Mouse (Mus musculus): ENCODE measurements around the gene Spns2. TPM values are rescaled to one million over a fixed set of nuclear protein-coding genes. Genes with fewer than 3 reads are reported as not detected.
"Not testable (repeated sequence)": the region's sequence is repeated elsewhere in the genome, so short reads cannot be mapped to it uniquely, and the experiment has no call there.

Spns2 gene
- total RNA-seq, 2 experiments from 2014 or later = 18.0 to 19.5 TPM

DNA sequence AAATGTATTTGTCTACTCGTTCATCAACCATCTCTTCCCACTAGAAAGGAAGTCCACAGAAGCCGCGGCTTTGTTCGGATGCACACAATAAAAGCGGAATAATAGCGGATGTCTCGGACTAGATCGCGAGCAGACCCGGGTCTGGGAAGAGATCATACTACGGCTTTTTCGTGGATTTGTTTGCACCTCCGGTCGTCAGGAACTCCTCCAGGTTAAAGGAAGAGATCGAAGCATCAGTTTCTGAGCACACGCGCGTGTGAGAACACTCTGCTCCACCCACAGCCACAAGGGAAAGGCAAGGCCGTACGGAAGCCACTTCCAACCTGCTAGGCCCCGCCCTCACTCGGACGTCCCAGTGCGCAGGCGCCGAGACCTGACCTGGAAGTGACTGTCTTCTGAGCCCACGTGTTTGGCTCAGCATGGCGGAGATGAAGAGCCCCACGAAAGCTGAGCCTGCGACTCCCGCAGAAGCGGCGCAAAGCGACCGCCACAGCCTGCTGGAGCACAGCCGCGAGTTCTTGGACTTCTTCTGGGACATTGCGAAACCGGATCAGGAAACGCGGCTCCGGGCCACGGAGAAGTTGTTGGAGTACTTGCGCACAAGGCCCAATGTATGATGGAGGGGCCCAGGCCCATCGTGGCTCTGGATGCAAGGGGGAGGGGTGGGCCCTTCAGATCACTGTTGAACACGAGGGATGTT is 48.6 kb downstream of the Spns2 start, which contains the start of gene Mybbp1a:
TSS of gene Mybbp1a (plus strand) at position 391 of the 700 bp plus-strand sequence.
- peak; percentile 99 to 100 for DNase-seq

DNA sequence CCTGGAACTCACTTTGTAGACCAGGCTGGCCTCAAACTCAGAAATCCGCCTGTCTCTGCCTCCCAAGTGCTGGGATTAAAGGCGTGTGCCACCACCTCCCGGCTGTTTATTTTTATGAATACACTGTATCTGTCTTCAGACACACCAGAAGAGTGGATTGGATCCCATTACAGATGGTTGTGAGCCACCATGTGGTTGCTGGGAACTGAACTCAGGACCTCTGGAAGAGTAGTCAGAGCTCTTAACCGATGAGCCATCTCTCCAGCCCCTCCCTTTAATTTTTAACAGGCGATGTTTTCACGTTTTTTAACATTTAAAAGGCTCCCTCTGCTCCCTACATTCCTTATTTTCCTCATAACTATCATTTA is 49.1 kb downstream of the Spns2 start:
- DNase-seq; intact Hi-C loops (cut with DNase I): not testable (repeated sequence)

More for the DNA sequence above, 48.6 kb downstream of the Spns2 start, which contains the start of gene Mybbp1a:
- intact Hi-C loops (cut with DNase I) = no loop called here

DNA sequence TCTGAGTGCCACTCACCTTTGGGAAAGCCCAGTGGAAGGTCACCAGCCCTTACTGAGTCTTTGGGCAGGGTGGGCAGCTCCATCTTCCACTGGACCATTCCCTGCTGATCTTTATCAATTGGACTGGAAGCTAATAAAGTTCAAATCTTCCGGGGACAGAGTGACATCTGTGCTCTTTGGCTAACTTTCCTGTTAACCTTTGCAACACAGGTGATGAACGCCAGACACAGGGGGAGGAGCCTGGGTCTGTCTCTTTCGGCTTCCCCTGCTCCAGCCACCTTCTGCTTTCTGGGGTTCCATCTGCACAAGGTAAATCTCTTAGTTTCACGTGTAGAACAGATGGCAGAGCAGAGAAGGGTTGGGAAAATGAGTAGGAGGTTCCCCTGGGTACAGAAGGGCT is 51.3 kb downstream of the Spns2 start:
- DNase-seq = no peak
- intact Hi-C loops (cut with DNase I) = no loop called here

DNA sequence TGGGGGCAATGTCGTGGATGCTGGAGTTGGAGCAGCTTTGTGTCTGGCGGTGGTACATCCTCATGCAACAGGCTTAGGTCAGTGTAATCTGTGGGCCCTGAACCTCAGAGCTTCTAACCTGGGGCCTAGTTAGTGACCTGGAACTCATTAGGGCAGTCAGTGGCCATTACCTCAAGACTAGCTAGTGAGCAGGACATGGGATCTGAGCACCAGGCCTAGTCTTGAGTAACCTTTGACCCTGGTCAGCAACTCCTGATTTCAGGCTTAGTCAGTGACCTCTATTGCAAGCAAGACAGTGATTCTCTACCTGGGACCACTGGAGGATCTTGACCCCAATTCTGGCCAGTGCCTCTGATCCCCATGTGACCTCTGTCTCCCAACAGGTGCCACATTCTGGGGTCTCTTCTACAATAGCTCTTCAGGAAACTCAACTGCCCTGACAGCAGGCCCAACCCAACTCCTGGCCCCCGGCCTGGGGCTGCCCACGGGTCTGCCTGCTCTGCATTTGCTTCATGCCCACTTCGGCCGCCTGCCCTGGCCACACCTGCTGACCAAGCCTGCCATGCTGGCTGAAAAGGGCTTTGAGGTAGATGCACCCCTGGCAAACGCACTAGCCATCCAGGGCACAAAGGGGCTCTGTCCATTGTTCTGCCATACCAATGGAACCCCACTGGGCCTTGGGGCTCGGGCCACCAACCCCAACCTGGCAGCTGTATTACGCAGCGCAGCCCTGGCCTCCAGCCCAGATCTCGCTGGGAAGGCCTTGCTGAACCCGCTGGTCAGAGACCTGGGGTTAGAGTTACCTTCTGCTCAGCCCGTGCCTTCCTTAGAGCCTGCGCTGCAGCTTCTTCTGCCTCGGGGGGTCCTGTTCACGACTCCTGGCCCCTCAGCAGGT is 52.7 kb downstream of the Spns2 start:
- intact Hi-C loops (cut with DNase I) = no loop called here
- DNase-seq = no peak

DNA sequence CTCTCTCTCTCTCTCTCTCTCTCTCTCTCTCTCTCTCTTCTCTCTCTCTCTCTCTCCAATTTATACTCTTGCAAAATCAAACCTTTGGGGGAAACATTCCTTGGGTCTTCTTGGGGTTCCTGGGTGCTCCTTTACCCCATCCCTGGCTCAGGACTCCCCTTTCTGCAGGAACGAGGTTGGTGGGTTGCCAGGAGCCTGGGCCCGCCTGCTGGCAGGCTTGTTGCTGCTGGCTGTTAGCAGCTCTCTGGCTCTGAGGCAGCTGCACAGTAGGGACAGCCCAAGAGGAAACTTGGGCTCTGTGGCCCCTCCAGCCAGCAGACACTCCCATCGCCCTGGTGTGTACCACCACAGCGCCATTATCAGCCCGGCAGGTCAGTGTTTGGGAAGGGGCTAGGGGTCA is 53.4 kb downstream of the Spns2 start:
- DNase-seq = peak; percentile 60 to 67
- intact Hi-C loops (cut with DNase I) = no loop called here

DNA sequence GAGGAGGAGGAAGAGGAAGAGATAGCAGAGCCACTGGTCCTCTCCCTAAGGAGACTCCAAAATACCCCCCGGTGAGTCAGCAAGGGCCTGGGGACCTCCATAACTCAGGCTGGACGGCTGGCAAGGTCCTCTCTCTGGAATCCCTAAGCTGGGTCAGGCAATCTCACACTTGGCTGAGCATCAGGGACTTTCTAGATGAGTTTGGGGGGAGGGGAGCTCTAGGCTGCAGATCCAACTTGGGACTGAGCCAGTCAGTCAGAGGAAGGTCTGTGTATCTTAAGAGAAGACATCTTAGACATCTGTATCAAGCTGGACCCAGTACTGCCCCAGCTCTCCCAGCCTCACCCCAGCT is 54.0 kb downstream of the Spns2 start:
- DNase-seq = peak; percentile 66
- intact Hi-C loops (cut with DNase I) = no loop called here

DNA sequence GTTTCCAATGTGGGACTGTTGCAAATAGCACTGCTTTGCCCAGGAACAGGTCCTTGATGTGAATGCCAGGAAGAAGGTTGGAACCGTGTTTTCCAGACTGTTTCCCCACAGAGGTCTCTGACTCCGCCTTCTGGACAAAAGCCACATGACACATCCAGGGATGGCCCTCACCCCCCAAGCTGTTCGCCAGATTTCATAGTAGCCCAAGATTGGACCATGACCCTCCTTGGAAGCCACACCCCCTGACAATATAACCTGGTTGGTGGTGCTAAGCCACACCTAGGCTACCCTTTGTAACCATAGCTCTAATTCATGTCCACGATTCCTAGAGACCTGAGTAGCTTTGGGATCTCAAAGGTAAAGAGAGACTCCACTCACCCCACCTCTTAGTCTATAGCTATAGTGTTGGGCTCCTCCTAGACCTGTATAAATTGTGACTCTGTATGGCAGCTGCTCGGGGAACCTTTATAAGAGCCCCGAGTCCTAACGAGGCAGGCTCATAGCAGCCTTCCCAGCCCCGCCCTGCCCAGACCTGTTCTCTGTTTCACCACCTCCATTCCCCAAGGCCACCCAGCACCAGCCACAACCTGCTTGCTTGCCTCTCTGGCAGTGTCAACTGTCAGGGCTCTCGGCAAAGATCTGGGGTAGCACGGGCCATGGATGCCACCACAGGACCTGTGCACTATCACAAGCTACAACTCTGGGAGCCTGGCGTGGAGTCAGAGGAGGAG is 54.6 kb downstream of the Spns2 start, which contains the start of gene Ggt6:
TSS of gene Ggt6 (plus strand) at position 564 of the 731 bp plus-strand sequence.
- intact Hi-C loops (cut with DNase I) = no loop called here
- DNase-seq = no peak

DNA sequence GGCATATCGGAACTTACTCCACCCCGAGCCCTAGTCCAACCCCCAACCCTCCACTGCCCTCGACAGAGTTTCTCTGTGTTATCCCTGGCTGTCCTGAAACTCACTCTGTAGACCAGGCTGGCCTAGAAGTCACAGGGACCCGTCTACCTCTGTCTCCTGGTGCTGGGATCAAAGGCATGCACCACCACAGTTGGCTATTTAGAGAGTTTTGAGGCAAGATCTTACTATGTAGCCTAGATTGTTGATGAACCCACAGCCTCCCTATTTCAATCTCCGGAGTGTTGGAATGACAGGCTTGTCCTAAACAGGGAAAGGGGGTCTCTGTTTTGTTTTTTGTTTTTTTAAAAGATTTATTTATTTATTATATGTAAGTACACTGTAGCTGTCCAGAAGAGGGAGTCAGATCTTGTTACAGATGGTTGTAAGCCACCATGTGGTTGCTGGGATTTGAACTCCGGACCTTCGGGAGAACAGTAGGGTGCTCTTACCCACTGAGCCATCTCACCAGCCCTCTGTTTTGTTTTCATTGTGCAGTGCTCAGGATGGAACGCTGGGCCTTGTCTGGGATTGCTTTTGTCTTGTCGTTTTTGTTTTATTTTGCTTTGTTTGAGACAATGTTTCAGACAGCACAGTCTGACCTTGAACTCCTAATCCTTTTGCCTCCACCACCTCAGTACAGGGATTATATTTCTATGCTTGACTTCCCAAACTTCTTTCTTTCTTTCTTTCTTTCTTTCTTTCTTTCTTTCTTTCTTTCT is 59.2 kb downstream of the Spns2 start:
- DNase-seq; intact Hi-C loops (cut with DNase I): not testable (repeated sequence)

DNA sequence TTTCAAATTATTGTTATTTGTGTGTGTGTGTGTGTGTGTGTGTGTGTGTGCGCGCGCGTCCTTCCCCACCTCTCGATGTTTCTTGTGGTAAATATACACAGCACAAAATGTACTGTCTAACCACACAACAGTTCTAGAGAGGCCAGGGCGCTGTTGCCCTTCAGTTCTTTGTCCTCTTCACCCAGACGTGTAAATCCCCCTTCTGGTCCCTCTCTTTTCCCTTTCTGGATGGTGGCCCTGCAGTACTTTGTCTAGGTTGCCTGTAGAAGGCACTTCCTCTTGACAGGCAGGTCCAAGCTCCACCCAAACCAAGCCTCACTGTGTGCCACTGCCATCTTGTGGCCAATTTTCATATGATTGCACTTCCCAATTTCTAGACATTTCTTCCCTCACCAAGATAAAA is 60.4 kb downstream of the Spns2 start:
- intact Hi-C loops (cut with DNase I) = loop anchor here (2.0 kb wide), 1 partner anchor 204 kb away; no protein-coding TSS in a partner anchor
- peak; percentile 86 to 93 for DNase-seq

DNA sequence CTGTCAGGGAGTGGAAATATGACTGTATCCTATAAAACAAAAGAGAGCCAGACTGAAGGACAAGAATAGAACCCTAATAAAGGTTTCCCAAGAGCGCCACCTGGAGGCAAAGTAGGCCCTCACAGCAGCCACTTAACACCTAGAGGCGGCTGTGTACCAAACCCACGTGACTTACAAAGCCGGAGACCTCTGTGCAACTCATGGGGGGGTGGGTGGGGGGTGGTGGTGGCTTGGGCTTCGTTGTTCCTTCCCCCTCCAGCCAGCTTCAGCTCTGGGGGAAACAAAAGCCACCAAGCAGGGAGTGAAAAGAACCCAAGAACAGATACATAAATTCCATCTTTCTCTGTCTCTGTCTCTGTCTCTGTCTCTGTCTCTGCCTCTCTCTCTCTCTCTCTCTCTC is 61.0 kb downstream of the Spns2 start:
- peak; percentile 90 to 95 for DNase-seq
- intact Hi-C loops (cut with DNase I) = loop anchor here (1.0 to 2.0 kb wide), 6 partner anchors 17 to 204 kb away; partner anchors contain the start of gene Smtnl2

DNA sequence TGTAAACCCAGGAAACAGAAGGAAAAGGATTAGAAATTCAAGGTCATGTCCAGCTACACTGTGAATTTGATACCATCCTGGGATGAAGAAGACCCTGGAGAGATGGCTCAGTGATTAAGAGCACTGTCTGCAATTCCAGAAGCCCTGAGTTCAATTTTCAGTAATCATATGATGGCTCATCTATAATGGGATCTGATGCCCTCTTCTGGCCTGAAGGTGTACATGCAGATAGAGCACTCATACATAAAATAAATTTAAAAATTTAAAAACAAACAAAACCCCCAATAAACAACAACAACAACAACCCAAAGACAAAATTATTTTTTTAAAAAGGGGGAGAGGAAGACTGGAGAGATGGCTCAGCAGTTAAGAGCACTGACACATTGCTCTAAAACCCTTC is 62.8 kb downstream of the Spns2 start:
- intact Hi-C loops (cut with DNase I) = no loop called here

DNA sequence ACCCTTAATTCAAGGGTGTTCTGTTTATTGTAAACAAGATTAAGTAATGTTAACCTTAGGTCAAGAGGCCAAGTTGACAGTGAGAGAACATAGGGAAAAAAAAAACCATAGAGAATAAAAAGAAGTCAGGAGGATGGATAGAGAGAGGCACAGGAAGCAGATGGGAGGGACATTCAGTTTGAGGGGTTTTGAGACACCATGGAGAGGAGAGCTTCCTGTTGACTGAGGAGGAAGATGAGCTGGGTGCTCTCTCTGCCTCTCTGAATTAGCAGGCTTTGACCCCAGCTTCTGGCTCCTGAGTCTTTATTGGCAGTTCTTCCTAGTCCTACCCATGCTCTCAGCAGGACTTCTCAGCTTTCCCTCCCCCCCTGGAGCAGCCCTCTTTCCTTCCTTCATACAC is 64.5 kb downstream of the Spns2 start:
- intact Hi-C loops (cut with DNase I) = no loop called here
- no peak for DNase-seq

More for the DNA sequence above, 62.8 kb downstream of the Spns2 start:
- DNase-seq = no peak

DNA sequence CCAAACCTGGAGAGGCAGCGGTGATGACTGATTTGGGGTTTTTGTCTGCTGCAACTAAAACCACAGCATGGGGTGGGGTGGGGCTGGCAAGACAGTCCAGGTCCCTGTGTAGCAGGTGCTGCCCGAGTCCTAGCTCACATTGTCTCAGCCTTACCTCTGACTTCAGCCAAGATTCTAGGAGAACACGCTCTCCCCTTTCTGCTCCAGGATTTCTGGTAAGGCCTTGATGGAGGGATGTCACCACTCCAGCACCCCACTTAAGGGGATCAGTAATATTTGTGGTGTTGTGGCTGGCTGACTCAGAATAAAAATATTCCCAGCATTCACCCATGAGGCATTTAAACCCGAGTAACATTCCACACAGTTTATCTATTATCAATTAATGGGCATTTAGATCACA is 66.0 kb downstream of the Spns2 start:
- no peak for DNase-seq
- intact Hi-C loops (cut with DNase I) = no loop called here

DNA sequence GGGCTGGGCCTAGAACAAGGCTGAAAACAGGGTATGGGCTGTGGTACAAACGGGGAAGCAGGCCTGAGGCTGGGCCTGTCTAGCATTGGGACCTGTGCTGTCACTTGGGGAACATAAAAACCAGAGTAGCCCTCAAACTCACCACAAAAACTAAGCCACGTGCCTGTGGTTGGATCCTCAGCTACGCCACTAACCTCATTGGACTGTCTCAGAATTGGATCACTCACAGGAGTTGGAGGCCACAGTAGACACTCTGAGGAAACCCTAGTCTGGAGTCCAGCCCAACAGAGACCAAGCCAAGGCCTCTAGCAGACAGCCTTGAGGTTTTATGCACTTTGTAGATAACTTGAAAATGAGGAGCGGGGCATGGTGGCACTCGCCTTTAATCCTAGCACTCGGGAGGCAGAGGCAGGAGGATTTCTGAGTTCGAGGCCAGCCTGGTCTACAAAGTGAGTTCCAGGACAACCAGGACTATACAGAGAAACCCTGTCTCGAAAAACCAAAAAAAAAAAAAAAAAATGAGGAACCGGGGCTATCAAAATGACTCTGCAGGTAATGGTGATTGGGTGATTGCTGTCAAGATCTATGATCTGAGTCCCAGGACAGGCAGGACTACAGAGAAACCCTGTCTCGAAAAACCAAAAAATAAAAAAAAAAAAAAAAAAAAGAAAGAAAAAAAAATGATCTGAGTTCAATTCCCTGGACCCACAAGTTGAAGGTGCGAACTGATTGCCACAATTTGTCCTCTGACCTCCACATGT is 68.0 kb downstream of the Spns2 start:
- DNase-seq = no peak
- intact Hi-C loops (cut with DNase I) = no loop called here

DNA sequence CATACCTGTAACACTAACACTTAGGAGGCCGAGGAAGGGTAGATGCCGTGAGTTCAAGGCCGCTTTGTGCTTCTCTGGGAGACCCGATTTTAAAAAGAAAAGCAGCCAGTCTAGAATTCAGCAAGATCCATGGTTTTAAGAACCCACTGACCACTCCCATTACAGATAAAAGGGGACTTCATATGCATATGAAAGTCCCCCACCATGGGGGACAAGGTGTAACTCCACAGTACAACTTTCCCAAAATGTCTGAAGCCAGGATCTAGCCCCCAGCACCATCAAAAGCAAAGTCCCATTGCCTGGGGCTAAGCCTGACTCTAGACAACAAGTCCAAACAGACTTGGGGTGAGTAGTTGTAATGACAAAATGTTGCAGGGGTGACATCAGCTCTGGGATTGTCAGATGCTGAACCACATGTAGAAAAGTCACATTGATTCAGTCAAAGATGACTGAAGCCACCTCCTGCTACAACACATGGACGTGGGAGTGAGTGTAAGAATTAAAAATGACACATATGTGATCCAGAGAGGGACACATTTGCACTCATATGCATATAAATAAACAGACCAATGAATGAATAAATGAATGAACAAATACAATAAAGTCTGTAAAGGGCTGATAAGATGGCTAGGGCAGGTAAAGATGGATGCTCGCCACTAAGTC is 69.1 kb downstream of the Spns2 start:
- intact Hi-C loops (cut with DNase I) = no loop called here
- no peak for DNase-seq

DNA sequence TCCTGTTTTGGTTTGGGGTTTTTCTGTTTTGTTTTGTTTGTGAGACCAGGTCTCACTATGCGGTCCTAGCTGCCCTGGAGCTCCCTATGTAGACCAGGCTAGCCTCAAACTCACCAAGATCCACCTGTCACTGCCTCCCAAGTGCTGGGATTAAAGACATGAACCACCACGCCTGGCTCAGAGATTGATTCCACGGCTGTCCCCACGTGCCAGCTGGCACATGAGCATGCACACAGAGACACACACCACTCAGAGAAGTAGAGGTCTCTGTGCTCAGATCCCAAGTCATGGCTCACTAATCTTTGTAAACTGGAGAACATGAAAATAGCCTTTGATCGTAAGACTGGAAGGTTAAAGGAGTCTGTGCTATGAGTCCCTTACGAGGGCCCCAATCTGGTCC is 70.7 kb downstream of the Spns2 start:
- DNase-seq = no peak
- intact Hi-C loops (cut with DNase I) = no loop called here

DNA sequence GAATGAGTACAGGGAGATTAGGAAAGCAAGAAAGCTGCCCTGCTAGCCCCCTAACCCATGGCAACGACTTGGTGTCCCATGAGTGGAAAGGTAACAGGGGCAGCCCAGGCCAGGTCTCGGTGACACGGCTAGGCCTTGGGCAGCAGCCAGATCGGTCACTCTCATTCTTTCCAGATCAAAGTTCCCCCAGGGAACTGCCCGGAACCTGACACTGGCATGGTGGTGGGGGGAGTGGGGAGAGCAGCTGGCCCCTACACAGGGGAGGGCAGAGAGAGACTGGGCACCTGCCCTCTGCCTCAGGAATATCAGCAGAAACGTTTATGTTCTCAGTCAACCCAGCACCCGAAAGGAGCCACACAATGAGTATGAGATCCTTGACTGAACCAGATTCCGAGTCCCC is 71.5 kb downstream of the Spns2 start:
- DNase-seq = no peak
- intact Hi-C loops (cut with DNase I) = no loop called here

DNA sequence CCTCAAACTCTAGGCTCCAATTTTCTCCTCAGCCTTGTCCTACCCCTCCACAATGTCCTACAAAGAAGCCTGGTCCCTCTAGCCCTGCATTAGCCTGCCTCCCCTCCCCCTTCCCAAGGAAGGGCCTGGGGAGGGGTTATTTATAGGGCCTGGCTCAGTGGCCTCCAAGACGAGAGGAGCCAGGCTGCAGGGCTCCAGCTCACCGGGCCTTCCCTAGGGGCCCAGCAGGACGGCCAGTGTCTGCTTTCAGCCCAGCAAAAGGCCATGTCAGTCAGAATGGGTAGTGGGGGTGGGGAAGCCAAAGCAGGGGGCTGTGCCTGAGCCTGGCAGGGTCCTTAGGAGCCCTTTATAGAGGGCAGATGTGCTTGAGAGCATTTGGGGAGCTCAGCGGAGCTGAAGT is 72.3 kb downstream of the Spns2 start:
- intact Hi-C loops (cut with DNase I) = no loop called here
- no peak for DNase-seq

DNA sequence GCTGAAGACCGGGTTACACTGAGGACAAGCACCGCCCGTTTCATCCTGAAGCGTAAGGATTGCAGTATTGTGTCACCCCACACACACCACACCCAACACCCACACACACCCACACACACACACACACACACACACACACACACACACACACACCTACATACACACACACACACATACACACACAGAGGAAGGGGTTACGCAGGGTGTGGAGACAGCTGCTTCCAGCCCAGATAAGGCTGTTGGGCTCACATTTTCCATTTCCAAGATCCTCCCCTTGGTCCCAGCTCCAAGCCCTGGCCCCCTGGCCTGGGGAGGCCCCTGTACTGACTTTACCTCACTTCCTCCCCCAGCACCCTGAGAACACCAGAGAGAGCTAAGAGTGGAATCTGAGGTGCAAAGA is 73.0 kb downstream of the Spns2 start:
- peak; percentile 74 for DNase-seq
- intact Hi-C loops (cut with DNase I) = no loop called here
